ENCODE assay signal across 10 mouse cellular contexts in genomic region chr10:46235581-46235980, GRCm38 (mm10).
DNase-seq lines count a peak whose midpoint lies in the region; ATAC-seq and TF ChIP-seq lines count a peak whose summit lies in the region.
"Had no signal": no experiment of that assay in that cellular context is flagged by ENCODE, and none has a peak within 500 bp of the region (broad histone marks: within the 10 kb centered on the region; RNA-seq: fewer than 3 reads in every experiment).

No protein-coding gene starts in this region.

- no peaks in the 10 kb centered on the region for H3K27me3 ChIP-seq in forebrain, postnatal 0 days (ENCODE audit: insufficient read depth, low read length)
- H3K27me3 ChIP-seq in forebrain, embryonic 15.5 days = no peaks in the 10 kb centered on the region
- H3K27me3 ChIP-seq: embryonic facial prominence, embryonic 15.5 days; liver, embryonic 12.5 days had no signal

- TF ChIP-seq CTCF in forebrain, postnatal 0 days (IDR thresholded peaks at IDR 0.05; ENCODE audit: low read depth) = peak; percentile 66

- no peak overlapping the region for H3K9ac ChIP-seq in forebrain, postnatal 0 days
- H3K9ac ChIP-seq in forebrain, embryonic 15.5 days (replicated peaks) = no peak overlapping the region
- H3K9ac ChIP-seq: embryonic facial prominence, embryonic 15.5 days; liver, embryonic 12.5 days had no signal

- no peaks in the 10 kb centered on the region for H3K4me1 ChIP-seq in forebrain, postnatal 0 days (ENCODE audit: insufficient read depth)
- H3K4me1 ChIP-seq in forebrain, embryonic 15.5 days = no peaks in the 10 kb centered on the region
- H3K4me1 ChIP-seq: liver, embryonic 12.5 days had no signal

- no peak overlapping the region for H3K27ac ChIP-seq in forebrain, postnatal 0 days (ENCODE audit: low read depth, low read length)
- H3K27ac ChIP-seq in forebrain, embryonic 15.5 days (replicated peaks) = no peak overlapping the region
- H3K27ac ChIP-seq: embryonic facial prominence, embryonic 15.5 days; liver, embryonic 12.5 days had no signal

- no peak; the same call in 1 of the 2 replicates for ATAC-seq in forebrain, postnatal 0 days
- ATAC-seq in forebrain, embryonic 15.5 days (replicated peaks) = no peak
- no peak for ATAC-seq in activated CD4-positive, CD25-positive, alpha-beta regulatory T cell, adult 4 months
- ATAC-seq: liver, embryonic 12.5 days had no signal

- DNase-seq in forebrain, postnatal 0 days = peak; percentile 71
- peak; percentile 23 to 55 for DNase-seq in left cerebral cortex, postnatal 14 days (ENCODE audit: low spot score in 2 of 2)
- no peak for DNase-seq in left cerebral cortex, adult 8-10 months (ENCODE audit: low spot score in 2 of 2)
- DNase-seq in 416B (ENCODE audit: low read depth) (peak; percentile 19), MN1 (ENCODE audit: low spot score) (peak; percentile 42)
- DNase-seq in thymus, postnatal 14 days = no peak

- H3K36me3 ChIP-seq in forebrain, postnatal 0 days (ENCODE audit: insufficient read depth) = no peaks in the 10 kb centered on the region
- no peaks in the 10 kb centered on the region for H3K36me3 ChIP-seq in forebrain, embryonic 15.5 days
- H3K36me3 ChIP-seq: embryonic facial prominence, embryonic 15.5 days; liver, embryonic 12.5 days had no signal

- 39% methylated on average over 2 of the region's 2 CpGs for WGBS in forebrain, postnatal 0 days
- WGBS in forebrain, embryonic 15.5 days = 65% methylated on average over 2 of the region's 2 CpGs

- H3K9me3 ChIP-seq in forebrain, postnatal 0 days (ENCODE audit: low read length) = no peaks in the 10 kb centered on the region
- no peaks in the 10 kb centered on the region for H3K9me3 ChIP-seq in forebrain, embryonic 15.5 days
- H3K9me3 ChIP-seq: embryonic facial prominence, embryonic 15.5 days; liver, embryonic 12.5 days had no signal

- intact Hi-C loops in left cerebral cortex, postnatal 14 days (cut with DNase I) = no loop called here

- H3K4me2 ChIP-seq in forebrain, postnatal 0 days (ENCODE audit: low read depth) = no peak overlapping the region
- no peak overlapping the region for H3K4me2 ChIP-seq in forebrain, embryonic 15.5 days (replicated peaks)
- H3K4me2 ChIP-seq: embryonic facial prominence, embryonic 15.5 days; liver, embryonic 12.5 days had no signal

- no peak overlapping the region for H3K4me3 ChIP-seq in forebrain, postnatal 0 days (ENCODE audit: low read depth, low read length)
- H3K4me3 ChIP-seq in forebrain, embryonic 15.5 days = no peak overlapping the region
- H3K4me3 ChIP-seq: embryonic facial prominence, embryonic 15.5 days; liver, embryonic 12.5 days had no signal

Comparison
In these comparisons a context has a peak if more than half of its experiments do, and no peak if none do; other contexts are left out.
1. DNase-seq: peak in forebrain, postnatal 0 days (single experiment), left cerebral cortex, postnatal 14 days (2 of 2), 416B (single experiment) and MN1 (single experiment); none in left cerebral cortex, adult 8-10 months (0 of 2) and thymus, postnatal 14 days (single experiment).